Mouse (Mus musculus) brain, embryonic 14.5 days (tissue): ENCODE results near the gene Pbx4. TPM values are rescaled to one million over a fixed set of nuclear protein-coding genes. Genes with fewer than 3 reads are reported as not detected.

ENCODE experiments used
- DNase-seq: peaks from one replicate; pipeline ENCODE4 v3.0.0-alpha.2; 2011; ENCODE audit warnings: low read depth
- CTCF ChIP-seq: fragments of 200-500 bp; IDR thresholded peaks from 2 replicates; pipeline ENCODE4 v1.5.1; 2012; ENCODE audit warnings: inconsistent platforms, mild to moderate bottlenecking, moderate library complexity, borderline replicate concordance; ENCODE audit not compliant: insufficient read depth, insufficient read length; ENCODE audit errors: extremely low read depth
- POLR2A ChIP-seq: fragments of 200-500 bp; IDR thresholded peaks from 2 replicates; pipeline ENCODE4 v1.6.1; 2012; ENCODE audit warnings: mild to moderate bottlenecking, inconsistent platforms, borderline replicate concordance; ENCODE audit not compliant: poor library complexity, insufficient read depth, insufficient read length, severe bottlenecking; ENCODE audit errors: extremely low read depth
- polyA plus RNA-seq: library from polyadenylated mRNA; depleted of rRNA; stranded (reverse); fragments of >200 nt; gene quantifications from 2 replicates; pipeline ENCODE4 v1.2.3, GENCODE M21; 2012; rRNA removed

Pbx4 gene
- polyA plus RNA-seq, 1 experiment, result 43.6 TPM

DNA sequence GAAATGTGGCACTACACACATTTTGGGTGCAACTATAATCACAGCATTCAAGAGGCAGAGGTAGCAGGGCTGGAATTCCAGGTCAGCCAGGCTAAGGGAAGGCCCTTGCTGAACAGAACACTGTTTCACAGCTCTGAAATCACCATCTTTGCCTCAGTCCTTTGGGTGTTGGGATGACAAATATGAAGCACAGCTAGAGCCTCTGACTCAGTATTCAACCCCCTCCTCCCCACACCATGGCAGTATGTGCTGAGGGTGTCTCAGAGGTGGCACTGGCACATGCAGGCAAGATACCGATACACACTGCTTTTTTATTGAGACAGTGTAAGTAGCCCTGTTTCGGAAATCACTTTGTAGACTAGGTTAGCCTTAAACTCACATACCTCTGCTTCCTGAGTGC lies 74.0 kb downstream of the Pbx4 start:
- no peak for TF ChIP-seq POLR2A
- TF ChIP-seq CTCF, result no peak
- DNase-seq, result no peak

DNA sequence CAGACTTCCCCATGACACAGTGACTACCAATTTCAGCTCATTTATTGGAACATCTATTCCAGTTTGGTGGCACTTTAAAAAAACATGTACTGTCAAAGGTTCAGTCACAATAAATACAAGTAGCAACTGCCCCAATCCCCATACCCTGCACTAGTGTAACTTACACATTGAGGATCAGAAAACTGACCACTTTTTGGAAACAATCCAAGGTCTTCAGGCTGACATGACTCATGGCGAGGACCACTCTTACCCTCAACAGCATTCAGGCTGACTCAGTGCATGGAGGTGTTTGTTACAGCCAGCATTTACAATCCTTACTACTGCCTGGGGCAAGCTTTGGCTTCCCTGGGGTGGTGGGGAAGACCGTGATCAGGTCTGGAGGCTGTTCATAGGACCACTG lies 74.8 kb downstream of the Pbx4 start:
- no peak for DNase-seq
- no peak for TF ChIP-seq POLR2A
- TF ChIP-seq CTCF, result no peak

DNA sequence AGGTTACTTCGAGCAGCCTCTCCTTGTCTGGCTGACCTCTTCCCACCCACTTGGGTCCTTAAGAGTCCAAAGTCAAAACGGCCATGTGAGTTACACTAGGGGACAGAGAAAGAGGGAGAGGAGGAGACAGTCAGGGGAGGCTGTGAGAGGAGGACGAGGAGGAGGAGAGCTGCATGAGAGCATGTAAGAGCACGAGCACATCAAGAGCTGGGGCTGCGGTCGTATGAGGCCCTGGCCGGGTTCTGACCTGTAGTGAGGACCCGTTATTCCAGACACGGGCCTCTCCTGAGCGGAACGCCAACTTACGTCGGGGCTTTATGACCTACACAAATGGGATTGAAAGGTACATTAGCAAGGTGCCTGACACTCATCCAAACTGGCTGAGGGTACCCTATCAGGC lies 79.6 kb downstream of the Pbx4 start:
- no peak for DNase-seq
- TF ChIP-seq CTCF (no peak), POLR2A (no peak)

DNA sequence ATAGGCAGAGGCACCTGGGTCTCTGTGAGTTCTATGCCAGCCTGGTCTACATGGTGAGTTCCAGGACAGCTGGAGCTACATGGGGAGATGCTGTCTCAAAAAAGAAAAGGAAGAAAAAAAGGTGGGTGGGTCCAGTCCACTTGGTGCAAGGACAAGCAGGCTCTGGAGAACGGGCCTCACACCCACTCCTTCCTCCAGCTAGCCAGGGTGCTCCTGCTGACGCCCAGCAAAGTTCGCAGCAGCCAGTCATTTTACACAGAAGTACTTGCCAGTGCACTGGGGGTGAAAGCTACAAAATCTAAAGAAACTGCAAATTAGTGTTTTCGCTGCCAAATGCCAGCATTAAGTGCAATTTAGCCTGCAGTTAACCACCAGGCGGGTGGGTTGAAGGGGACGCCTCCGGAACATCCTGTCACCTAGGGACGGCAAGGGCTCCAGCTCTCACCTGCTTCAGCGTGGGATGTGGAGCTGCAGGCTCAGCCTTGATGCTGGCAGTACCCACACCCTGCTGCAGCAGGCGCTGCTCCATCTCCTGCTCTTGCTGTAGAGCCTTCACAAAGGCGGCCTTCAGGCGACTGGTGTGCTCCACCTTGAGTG lies 80.3 kb downstream of the Pbx4 start:
- no peak for DNase-seq
- TF ChIP-seq CTCF, result no peak
- TF ChIP-seq POLR2A, result no peak

DNA sequence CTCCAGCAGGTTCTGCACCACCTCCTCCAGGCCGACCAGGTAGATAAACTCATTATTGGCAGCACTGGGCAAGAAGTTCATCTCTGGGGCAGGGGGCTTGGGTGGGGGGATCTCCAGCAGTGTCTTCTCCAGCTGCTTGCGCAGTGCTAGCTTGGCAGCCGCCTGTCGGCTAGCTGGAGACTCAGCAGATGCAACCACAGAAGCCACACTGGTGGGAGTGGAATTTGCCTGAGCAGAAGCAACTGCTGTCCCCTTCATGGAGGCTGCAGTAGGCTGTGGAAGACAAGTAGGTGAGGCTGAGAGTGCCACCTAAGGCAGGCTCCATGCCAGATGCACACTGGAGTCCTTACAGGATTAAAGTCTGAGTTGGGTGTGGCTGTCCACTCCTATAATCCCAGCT lies 82.2 kb downstream of the Pbx4 start:
- DNase-seq, result no peak
- TF ChIP-seq CTCF (no peak), POLR2A (no peak)

DNA sequence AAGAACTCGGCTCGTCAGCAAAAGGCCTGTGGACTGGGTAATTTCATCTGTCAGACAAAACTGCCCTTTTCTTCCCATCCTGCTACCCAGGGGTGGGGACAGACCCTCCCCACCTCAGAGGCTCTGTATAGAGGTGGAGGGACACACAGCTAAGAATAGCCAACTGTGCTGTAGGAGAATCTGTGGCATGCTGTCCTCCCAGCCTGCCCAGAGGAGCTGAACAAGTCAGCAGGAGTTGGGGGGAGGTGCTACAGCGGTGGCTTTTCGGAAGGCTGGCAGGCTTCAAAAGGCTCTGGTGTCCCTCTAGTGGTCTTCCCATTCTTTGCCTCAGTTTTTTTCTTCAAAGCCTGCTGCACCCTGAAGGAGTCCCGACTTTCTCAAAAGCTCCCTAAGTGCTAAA lies 83.5 kb downstream of the Pbx4 start:
- DNase-seq, result peak; percentile 57
- TF ChIP-seq CTCF (peak; percentile 51), POLR2A (no peak)

DNA sequence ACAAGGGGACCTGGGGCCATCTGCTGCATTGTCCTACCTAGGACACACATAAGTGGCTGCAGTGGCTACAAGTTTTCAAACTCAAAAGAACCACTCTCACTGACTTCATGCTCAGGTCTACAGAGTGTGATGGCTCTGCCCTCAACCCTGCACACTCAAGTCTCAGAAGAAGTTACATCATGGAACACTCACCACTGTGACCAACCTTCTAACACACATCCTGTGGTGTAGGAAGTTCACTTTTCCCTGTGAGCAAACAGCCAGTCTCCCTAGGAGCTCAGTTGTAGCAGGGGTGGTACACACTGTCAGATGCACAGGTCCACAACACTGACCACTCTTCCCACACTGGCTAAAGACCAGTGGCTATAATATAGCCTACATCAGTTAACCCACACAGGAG lies 86.2 kb downstream of the Pbx4 start:
- DNase-seq, result no peak
- no peak for TF ChIP-seq CTCF
- no peak for TF ChIP-seq POLR2A

DNA sequence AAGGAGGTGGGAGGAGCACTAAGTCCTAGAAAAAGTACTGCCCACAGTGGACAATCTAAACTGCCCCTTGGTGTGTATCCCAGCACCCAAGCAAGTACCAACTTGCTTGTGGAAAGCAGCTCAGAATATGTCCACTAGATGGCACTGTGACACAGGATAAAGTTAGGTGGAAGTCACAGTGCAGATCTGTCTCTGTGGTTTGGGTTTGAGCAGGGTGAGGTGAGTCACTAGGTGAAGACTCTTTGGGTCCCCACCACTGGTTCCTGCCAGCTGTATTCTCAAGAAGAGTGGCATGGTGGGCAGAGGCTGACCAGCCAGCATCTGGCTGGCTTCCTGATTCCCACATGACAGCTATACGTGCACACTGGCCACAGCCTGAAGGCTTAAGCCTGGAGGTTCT lies 86.7 kb downstream of the Pbx4 start:
- no peak for TF ChIP-seq POLR2A
- TF ChIP-seq CTCF, result peak; percentile 91
- peak; percentile 95 for DNase-seq

DNA sequence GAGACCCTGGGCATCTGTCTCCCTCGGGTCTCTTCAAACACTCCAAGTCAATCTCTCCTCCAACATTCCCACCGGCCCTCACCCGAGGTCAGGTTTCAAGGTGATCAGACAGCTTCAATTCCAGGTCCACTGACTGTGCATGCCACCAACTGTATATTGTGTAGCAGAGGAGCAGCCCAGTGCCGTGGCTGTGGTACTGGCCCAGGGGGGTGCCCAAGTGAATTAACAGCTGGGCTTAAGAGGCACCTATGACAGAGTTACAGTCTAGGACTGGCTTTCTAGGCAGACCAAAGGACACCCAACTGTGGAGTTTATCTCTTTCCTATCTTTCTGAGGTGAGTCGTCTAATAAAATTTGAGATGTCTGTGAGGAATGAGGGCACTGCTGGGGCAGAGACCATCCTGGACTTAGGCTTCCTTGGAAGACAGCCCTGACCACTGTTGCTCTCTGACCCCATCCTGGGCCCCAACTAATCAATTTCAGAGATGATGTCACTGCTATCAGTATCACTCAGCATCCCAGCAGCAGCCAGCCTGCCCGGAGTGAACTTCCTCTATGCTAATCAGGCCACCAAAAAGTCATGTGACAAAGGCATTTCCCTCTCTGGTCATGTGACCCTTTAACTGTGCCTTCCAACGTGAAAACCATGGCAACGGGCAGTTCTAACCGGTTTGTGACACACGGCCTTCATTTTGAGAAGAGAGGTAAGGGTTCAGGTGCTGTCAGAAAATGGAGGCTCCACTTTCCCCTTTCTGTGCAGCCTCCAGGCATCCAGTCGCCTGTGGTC lies 87.8 kb downstream of the Pbx4 start:
- DNase-seq, result peak; percentile 91
- TF ChIP-seq CTCF, result no peak
- no peak for TF ChIP-seq POLR2A

DNA sequence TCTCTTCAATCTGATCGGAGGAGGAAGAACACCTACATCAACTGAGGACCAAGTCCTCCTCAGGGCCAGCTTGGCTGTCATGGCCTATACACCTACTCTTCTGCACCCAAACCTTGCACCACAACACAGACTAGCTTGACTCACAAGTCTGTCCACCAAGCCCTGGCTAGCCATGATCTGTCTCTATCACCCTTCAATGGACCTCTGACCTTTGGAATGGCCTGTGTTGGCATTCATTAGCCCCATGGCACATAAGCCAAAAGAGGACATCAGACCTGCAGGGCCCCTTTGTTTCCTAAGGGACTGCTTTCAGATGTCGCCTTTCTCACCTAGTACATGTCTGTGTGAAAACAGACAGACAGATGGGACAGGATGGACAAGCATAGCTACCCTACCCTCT lies 88.8 kb downstream of the Pbx4 start:
- DNase-seq, result no peak
- TF ChIP-seq CTCF (no peak), POLR2A (no peak)

Other genes with a start within 250 kb of the Pbx4 start
- 21.5 and 23.7 TPM in 2 replicates for gene Zfp868, start 206.9 kb upstream of the Pbx4 start, polyA plus RNA-seq
- gene Zfp964, start 178.0 kb upstream of the Pbx4 start, polyA plus RNA-seq, result 2.3 and 2.9 TPM in 2 replicates
- 13.5 and 14.3 TPM in 2 replicates for gene Zfp869, start 121.8 kb upstream of the Pbx4 start, polyA plus RNA-seq
- 9.4 and 9.6 TPM in 2 replicates for gene Zfp963, start 82.5 kb upstream of the Pbx4 start, polyA plus RNA-seq
- gene Gm20422, start 57.6 kb upstream of the Pbx4 start, polyA plus RNA-seq, result 1.4 and 1.6 TPM in 2 replicates
- gene Atp13a1, start 41.3 kb upstream of the Pbx4 start, polyA plus RNA-seq, result 85.0 and 112 TPM in 2 replicates
- 31.2 and 44.6 TPM in 2 replicates for gene Zfp866, start 41.3 kb upstream of the Pbx4 start, polyA plus RNA-seq
- 72.5 and 80.2 TPM in 2 replicates for gene Gmip, start 23.8 kb upstream of the Pbx4 start, polyA plus RNA-seq
- gene Lpar2, start 10.1 kb upstream of the Pbx4 start, polyA plus RNA-seq, result 7.2 and 8.0 TPM in 2 replicates
- gene Cilp2, start 55.2 kb downstream of the Pbx4 start, polyA plus RNA-seq, result 5.0 and 5.6 TPM in 2 replicates
- gene Tssk6, start 69.7 kb downstream of the Pbx4 start, polyA plus RNA-seq, result 0.37 and 0.53 TPM in 2 replicates
- 84.2 and 106 TPM in 2 replicates for gene Ndufa13, start 70.1 kb downstream of the Pbx4 start, polyA plus RNA-seq
- gene Yjefn3, start 70.2 kb downstream of the Pbx4 start, polyA plus RNA-seq, result 12.6 and 13.0 TPM in 2 replicates
- gene Gatad2a, start 163.9 kb downstream of the Pbx4 start, polyA plus RNA-seq, result 33.6 and 41.2 TPM in 2 replicates
- gene Mau2, start 210.2 kb downstream of the Pbx4 start, polyA plus RNA-seq, result 120 and 138 TPM in 2 replicates
- 22.4 and 32.4 TPM in 2 replicates for gene Sugp1, start 210.3 kb downstream of the Pbx4 start, polyA plus RNA-seq
- gene Tm6sf2, start 240.4 kb downstream of the Pbx4 start, polyA plus RNA-seq, result 8.1 and 10.4 TPM in 2 replicates